Comparison of ENCODE assay signal across 8 mouse cellular contexts in the genomic region with DNA sequence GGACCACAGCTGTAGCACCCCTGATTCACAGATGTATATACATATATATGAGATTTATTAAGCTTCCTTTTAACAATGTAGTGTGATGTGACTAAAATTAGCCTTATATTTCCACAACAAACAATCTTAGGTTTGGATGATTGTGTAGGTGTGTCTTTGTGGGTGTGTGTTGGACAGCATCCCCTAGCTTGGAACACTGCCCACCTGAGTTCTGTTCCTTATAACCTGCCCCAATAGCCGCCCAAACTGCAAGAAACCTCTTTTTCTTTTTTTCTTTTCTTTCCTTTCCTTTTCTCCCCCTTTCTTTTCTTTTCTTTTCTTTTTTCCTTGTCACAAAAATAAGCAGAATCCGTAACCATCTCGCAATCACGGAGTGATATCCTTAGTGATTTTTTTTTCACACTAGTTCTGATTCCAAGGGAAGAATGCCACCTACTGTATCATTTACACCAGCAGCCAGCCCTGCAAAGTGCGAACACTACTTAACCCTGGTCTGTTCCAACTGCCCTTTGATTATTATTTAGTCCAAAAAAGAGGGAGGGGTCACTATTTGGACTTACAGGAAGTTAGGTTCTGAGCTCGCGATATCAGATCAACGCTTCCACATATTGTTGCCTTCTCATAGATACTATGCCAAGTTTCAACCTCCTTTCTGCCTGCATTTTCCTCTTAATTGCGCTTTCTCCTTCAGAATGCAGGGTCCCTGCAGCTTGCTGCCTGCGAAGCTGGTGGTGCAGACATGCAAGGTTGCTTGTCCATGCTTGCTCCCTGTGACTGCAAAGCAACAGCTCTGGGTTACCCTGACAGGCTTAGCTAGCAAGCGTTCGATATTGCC. TPM values are rescaled to one million over a fixed set of nuclear protein-coding genes. Genes with fewer than 3 reads are reported as not detected.
DNase-seq lines count a peak whose midpoint lies in the region; ATAC-seq and TF ChIP-seq lines count a peak whose summit lies in the region.

No protein-coding gene starts in this region.

- peak; percentile 19 for ATAC-seq in cerebellum, adult (ENCODE audit: insufficient number of reproducible peaks, low FRiP score, low TSS enrichment)
- peak; percentile 27; the same call in 1 of the 2 replicates for ATAC-seq in limb, embryonic 11.5 days (ENCODE audit: insufficient number of reproducible peaks, low FRiP score, low TSS enrichment, low read depth)
- ATAC-seq in midbrain, embryonic 16.5 days, result peak; percentile 65

- peak overlapping the region; percentile 65 for H3K9ac ChIP-seq in limb, embryonic 11.5 days (ENCODE audit: low read length)
- peak overlapping the region; percentile 82 for H3K9ac ChIP-seq in midbrain, embryonic 16.5 days (ENCODE audit: low read depth, low read length)

- DNase-seq in cerebellum, postnatal 4 days (ENCODE audit: low spot score in 2 of 2), result no peak
- no peak for DNase-seq in testis, postnatal 10 days (ENCODE audit: low spot score)
- no peak for DNase-seq in hindbrain, embryonic 10.5 days (ENCODE audit: low spot score)
- no peak for DNase-seq in limb, embryonic 11.5 days (ENCODE audit: low spot score)
- DNase-seq in T-cell, adult 2 months (ENCODE audit: low spot score), result no peak

- no peaks in the 10 kb centered on the region for H3K27me3 ChIP-seq in testis, adult 2 months (ENCODE audit: control insufficient read depth, insufficient read depth, low read length)
- peaks cover 79% of the 10 kb centered on the region for H3K27me3 ChIP-seq in hindbrain, embryonic 10.5 days (ENCODE audit: insufficient read depth, poor library complexity, severe bottlenecking)
- peaks cover 26% of the 10 kb centered on the region for H3K27me3 ChIP-seq in limb, embryonic 11.5 days (ENCODE audit: control insufficient read depth, insufficient read depth, low read length)
- H3K27me3 ChIP-seq in midbrain, embryonic 16.5 days (ENCODE audit: control insufficient read depth, insufficient read depth, low read depth, low read length), result peaks cover 3% of the 10 kb centered on the region

- no peaks in the 10 kb centered on the region for H3K9me3 ChIP-seq in hindbrain, embryonic 10.5 days
- H3K9me3 ChIP-seq in limb, embryonic 11.5 days (ENCODE audit: control insufficient read depth, low read length), result no peaks in the 10 kb centered on the region
- no peaks in the 10 kb centered on the region for H3K9me3 ChIP-seq in midbrain, embryonic 16.5 days (replicated peaks; ENCODE audit: control insufficient read depth, low read length, poor library complexity, severe bottlenecking)

- 9% methylated on average over 12 of the region's 12 CpGs for WGBS in hindbrain, embryonic 10.5 days
- 11% methylated on average over 12 of the region's 12 CpGs for WGBS in limb, embryonic 11.5 days
- under 1% methylated on average over 12 of the region's 12 CpGs for WGBS in midbrain, embryonic 16.5 days

- TF ChIP-seq CTCF in testis, adult 2 months (IDR thresholded peaks at IDR 0.05; ENCODE audit: control insufficient read depth, insufficient read depth, insufficient replicate concordance, low read depth, low read length), result no peak

- TF ChIP-seq POLR2A in testis, adult 2 months (IDR thresholded peaks at IDR 0.05; ENCODE audit: control insufficient read depth, low read depth, low read length), result no peak

- H3K4me3 ChIP-seq in testis, adult 2 months (ENCODE audit: control insufficient read depth, low read depth, low read length), result peak overlapping the region; percentile 91
- H3K4me3 ChIP-seq in hindbrain, embryonic 10.5 days, result peak overlapping the region; percentile 78
- H3K4me3 ChIP-seq in limb, embryonic 11.5 days (ENCODE audit: low read depth, low read length), result peak overlapping the region; percentile 60
- peak overlapping the region; percentile 71 for H3K4me3 ChIP-seq in midbrain, embryonic 16.5 days (ENCODE audit: low read depth, low read length)

- H3K4me1 ChIP-seq in testis, adult 2 months (ENCODE audit: control insufficient read depth, insufficient read depth, low read length), result peaks cover 18% of the 10 kb centered on the region
- peaks cover 32% of the 10 kb centered on the region for H3K4me1 ChIP-seq in hindbrain, embryonic 10.5 days (replicated peaks)
- peaks cover 4% of the 10 kb centered on the region; the same call in 1 of the 2 replicates for H3K4me1 ChIP-seq in limb, embryonic 11.5 days (ENCODE audit: control insufficient read depth, insufficient read depth, low read length)
- peaks cover 17% of the 10 kb centered on the region for H3K4me1 ChIP-seq in midbrain, embryonic 16.5 days (ENCODE audit: control insufficient read depth, insufficient read depth, low read length)

- H3K36me3 ChIP-seq in testis, adult 2 months (ENCODE audit: control insufficient read depth, insufficient read depth, low read length), result no peaks in the 10 kb centered on the region
- H3K36me3 ChIP-seq in hindbrain, embryonic 10.5 days, result no peaks in the 10 kb centered on the region
- H3K36me3 ChIP-seq in limb, embryonic 11.5 days (ENCODE audit: control insufficient read depth, insufficient read depth, low read length), result no peaks in the 10 kb centered on the region
- H3K36me3 ChIP-seq in midbrain, embryonic 16.5 days (ENCODE audit: control insufficient read depth, insufficient read depth, low read length), result no peaks in the 10 kb centered on the region

- peak overlapping the region; percentile 94 for H3K4me2 ChIP-seq in limb, embryonic 11.5 days (ENCODE audit: low read depth, severe bottlenecking)
- peak overlapping the region; percentile 62 for H3K4me2 ChIP-seq in midbrain, embryonic 16.5 days (ENCODE audit: low read length)

- H3K27ac ChIP-seq in testis, adult 2 months (ENCODE audit: control insufficient read depth, insufficient read depth, low read depth, low read length), result peak overlapping the region; percentile 68; the same call in 1 of the 2 replicates
- H3K27ac ChIP-seq in hindbrain, embryonic 10.5 days, result peak overlapping the region; percentile 84
- no peak overlapping the region for H3K27ac ChIP-seq in limb, embryonic 11.5 days (replicated peaks; ENCODE audit: low read depth, low read length)
- H3K27ac ChIP-seq in midbrain, embryonic 16.5 days (ENCODE audit: low read length), result peak overlapping the region; percentile 92

RNA-seq across cellular contexts. Expression of a gene that starts 0.9 kb away (rescaled TPM):
- polyA plus RNA-seq in testis, adult 2 months (2012; rRNA removed), result 6.8 and 10.1 TPM in 2 replicates
- polyA plus RNA-seq in hindbrain, embryonic 10.5 days (2016; fragmentation: Nextera tagmentation; extraction: Ambion mirVana), result 1.9 and 3.4 TPM in 2 replicates
- 0.81 and 1.8 TPM in 2 replicates for polyA plus RNA-seq in limb, embryonic 11.5 days (2014; fragmentation: Nextera tagmentation; extraction: Ambion mirVana)
- 17.5 and 18.8 TPM in 2 replicates for polyA plus RNA-seq in midbrain, embryonic 16.5 days (2015; fragmentation: Nextera tagmentation; extraction: Ambion mirVana)
